In the genomic region with DNA sequence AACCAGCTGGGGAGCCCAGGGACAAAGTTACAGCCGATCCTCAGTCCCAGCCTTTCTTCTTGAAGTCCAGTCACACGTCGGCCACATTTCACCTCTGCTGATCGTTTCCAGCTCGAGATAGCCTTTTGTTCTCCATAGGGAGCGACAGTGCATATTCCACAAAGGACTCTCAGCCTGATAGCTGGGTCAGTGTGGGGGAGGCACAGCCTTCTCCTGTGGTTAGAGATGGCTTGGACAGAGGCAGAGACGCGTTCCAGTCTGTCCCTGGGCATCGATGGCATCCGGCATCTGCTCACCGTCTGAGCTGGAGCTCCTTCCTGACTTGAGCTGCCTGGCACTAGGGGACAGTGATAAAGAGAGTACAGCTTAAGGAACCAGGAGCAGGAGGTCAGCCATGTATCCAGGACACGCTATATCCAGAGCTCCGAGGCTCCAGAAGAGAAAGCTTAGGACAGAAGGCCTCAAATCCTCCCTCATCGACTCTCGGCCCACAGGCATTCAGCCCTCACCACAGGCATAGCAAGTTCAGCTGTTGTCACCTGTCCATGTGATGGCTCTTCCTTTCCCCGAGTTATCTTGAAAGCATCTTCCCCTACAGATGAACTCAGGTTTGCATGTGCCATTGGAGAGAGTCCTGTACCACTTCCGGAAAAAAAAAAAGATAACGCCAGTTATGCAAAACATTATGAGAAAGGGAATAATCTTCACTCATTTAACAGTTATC, we compare ENCODE assay signal across 13 mouse cellular contexts.
DNase-seq lines count a peak whose midpoint lies in the region; ATAC-seq and TF ChIP-seq lines count a peak whose summit lies in the region.
"Had no signal": no experiment of that assay in that cellular context is flagged by ENCODE, and none has a peak within 500 bp of the region (broad histone marks: within the 10 kb centered on the region; RNA-seq: fewer than 3 reads in every experiment).

No protein-coding gene starts in this region.

- TF ChIP-seq CTCF in liver, postnatal 0 days (IDR thresholded peaks at IDR 0.05; ENCODE audit: low read depth) = no peak

- no peak for TF ChIP-seq EP300 in liver, postnatal 0 days (IDR thresholded peaks at IDR 0.05; ENCODE audit: low read depth)

- WGBS in liver, embryonic 12.5 days (ENCODE audit: insufficient replicate concordance) = 63% methylated on average over 18 of the region's 18 CpGs
- 72% methylated on average over 18 of the region's 18 CpGs for WGBS in liver, postnatal 0 days (ENCODE audit: insufficient replicate concordance)
- 52% methylated on average over 18 of the region's 18 CpGs for WGBS in midbrain, embryonic 16.5 days
- 60% methylated on average over 18 of the region's 18 CpGs for WGBS in kidney, embryonic 14.5 days

- H3K27me3 ChIP-seq in liver, embryonic 12.5 days (replicated peaks) = no peaks in the 10 kb centered on the region
- H3K27me3 ChIP-seq in liver, postnatal 0 days (ENCODE audit: insufficient read depth, low read length) = no peaks in the 10 kb centered on the region
- no peaks in the 10 kb centered on the region for H3K27me3 ChIP-seq in midbrain, embryonic 16.5 days (ENCODE audit: control insufficient read depth, insufficient read depth, low read depth, low read length)
- H3K27me3 ChIP-seq in kidney, embryonic 14.5 days (ENCODE audit: control insufficient read depth, insufficient read depth, low read length) = no peaks in the 10 kb centered on the region
- H3K27me3 ChIP-seq: kidney, embryonic 15.5 days; lung, embryonic 15.5 days; neural tube, embryonic 13.5 days had no signal

- H3K4me1 ChIP-seq in liver, embryonic 12.5 days = peaks cover 38% of the 10 kb centered on the region
- H3K4me1 ChIP-seq in liver, postnatal 0 days (ENCODE audit: insufficient read depth) = peaks cover 30% of the 10 kb centered on the region
- peaks cover 21% of the 10 kb centered on the region for H3K4me1 ChIP-seq in midbrain, embryonic 16.5 days (ENCODE audit: control insufficient read depth, insufficient read depth, low read length)
- H3K4me1 ChIP-seq in kidney, embryonic 14.5 days (ENCODE audit: control insufficient read depth, insufficient read depth, low read length) = peaks cover 11% of the 10 kb centered on the region; the same call in 1 of the 2 replicates

- peak; percentile 37 for DNase-seq in embryo, embryonic 10 days (ENCODE audit: low spot score)
- DNase-seq in embryo, embryonic 11 days = no peak
- no peak for DNase-seq in liver, postnatal 0 days
- DNase-seq in R1 (ENCODE audit: low read depth, low spot score) = peak; percentile 29
- no peak for DNase-seq in urinary bladder, adult 2 months (ENCODE audit: low spot score)
- DNase-seq: cerebellum, adult 9-11 months; gastrocnemius, postnatal 36 days had no signal

- 0 out of 2 replicates have a peak overlapping the region, but pooled peaks have one; percentile 23 for H3K9ac ChIP-seq in liver, embryonic 12.5 days
- H3K9ac ChIP-seq in liver, postnatal 0 days (replicated peaks) = no peak overlapping the region
- H3K9ac ChIP-seq in midbrain, embryonic 16.5 days (ENCODE audit: low read depth, low read length) = 0 out of 2 replicates have a peak overlapping the region, but pooled peaks have one; percentile 18
- no peak overlapping the region for H3K9ac ChIP-seq in kidney, embryonic 14.5 days (ENCODE audit: low read depth, low read length)
- H3K9ac ChIP-seq: lung, embryonic 15.5 days had no signal

- no peak overlapping the region for H3K4me3 ChIP-seq in liver, embryonic 12.5 days
- H3K4me3 ChIP-seq in liver, postnatal 0 days (ENCODE audit: low read depth, low read length) = no peak overlapping the region
- H3K4me3 ChIP-seq in midbrain, embryonic 16.5 days (ENCODE audit: low read depth, low read length) = no peak overlapping the region
- H3K4me3 ChIP-seq in kidney, embryonic 14.5 days (ENCODE audit: low read length) = no peak overlapping the region
- H3K4me3 ChIP-seq: lung, embryonic 15.5 days had no signal

- H3K9me3 ChIP-seq in liver, embryonic 12.5 days (replicated peaks) = no peaks in the 10 kb centered on the region
- no peaks in the 10 kb centered on the region for H3K9me3 ChIP-seq in liver, postnatal 0 days (ENCODE audit: low read length)
- no peaks in the 10 kb centered on the region for H3K9me3 ChIP-seq in midbrain, embryonic 16.5 days (replicated peaks; ENCODE audit: control insufficient read depth, low read length, poor library complexity, severe bottlenecking)
- H3K9me3 ChIP-seq in kidney, embryonic 14.5 days (ENCODE audit: control insufficient read depth, low read length) = no peaks in the 10 kb centered on the region
- H3K9me3 ChIP-seq: kidney, embryonic 15.5 days; lung, embryonic 15.5 days; neural tube, embryonic 13.5 days had no signal

- no peak for ATAC-seq in liver, embryonic 12.5 days
- ATAC-seq in liver, postnatal 0 days = no peak
- no peak for ATAC-seq in midbrain, embryonic 16.5 days
- ATAC-seq in kidney, embryonic 14.5 days (ENCODE audit: low FRiP score, low TSS enrichment) = no peak

- H3K27ac ChIP-seq in liver, embryonic 12.5 days = 0 out of 2 replicates have a peak overlapping the region, but pooled peaks have one; percentile 21
- no peak overlapping the region for H3K27ac ChIP-seq in liver, postnatal 0 days (ENCODE audit: low read depth)
- H3K27ac ChIP-seq in midbrain, embryonic 16.5 days (ENCODE audit: low read length) = no peak overlapping the region
- H3K27ac ChIP-seq in kidney, embryonic 14.5 days (ENCODE audit: low read depth, low read length) = no peak overlapping the region
- H3K27ac ChIP-seq: lung, embryonic 15.5 days had no signal

- no peak overlapping the region for H3K4me2 ChIP-seq in liver, embryonic 12.5 days
- no peak overlapping the region; the same call in 1 of the 2 replicates for H3K4me2 ChIP-seq in liver, postnatal 0 days (ENCODE audit: low read depth, low read length)
- H3K4me2 ChIP-seq in midbrain, embryonic 16.5 days (ENCODE audit: low read length) = no peak overlapping the region
- no peak overlapping the region for H3K4me2 ChIP-seq in kidney, embryonic 14.5 days (replicated peaks; ENCODE audit: low read depth, low read length)

- no peaks in the 10 kb centered on the region for H3K36me3 ChIP-seq in liver, embryonic 12.5 days
- no peaks in the 10 kb centered on the region for H3K36me3 ChIP-seq in liver, postnatal 0 days (replicated peaks; ENCODE audit: insufficient read depth, low read length)
- no peaks in the 10 kb centered on the region for H3K36me3 ChIP-seq in midbrain, embryonic 16.5 days (ENCODE audit: control insufficient read depth, insufficient read depth, low read length)
- no peaks in the 10 kb centered on the region for H3K36me3 ChIP-seq in kidney, embryonic 14.5 days (ENCODE audit: control insufficient read depth, insufficient read depth, low read length)
- H3K36me3 ChIP-seq: kidney, embryonic 15.5 days; lung, embryonic 15.5 days; neural tube, embryonic 13.5 days had no signal

Comparison
In these comparisons a context has a peak if more than half of its experiments do, and no peak if none do; other contexts are left out.
1. DNase-seq: peak in embryo, embryonic 10 days (single experiment) and R1 (single experiment); none in embryo, embryonic 11 days (single experiment), liver, postnatal 0 days (single experiment) and urinary bladder, adult 2 months (single experiment).
2. H3K9ac ChIP-seq: peak in liver, embryonic 12.5 days (single experiment) and midbrain, embryonic 16.5 days (single experiment); none in liver, postnatal 0 days (single experiment) and kidney, embryonic 14.5 days (single experiment).